Mouse (Mus musculus): ENCODE data around the gene Sept1. TPM values are rescaled to one million over a fixed set of nuclear protein-coding genes. Genes with fewer than 3 reads are reported as not detected.

Gene Sept1
- polyA plus RNA-seq (2012; rRNA removed) = 280 and 335 TPM in 2 replicates

GRCm38 (mm10) chr7:127232622-127233367 lies at the start of gene Sept1, which contains the start of gene Zfp553:
Sept1 (minus strand) TSS chr7:127233130.
Zfp553 (plus strand) TSS chr7:127233061.
- peak within 1 kb of the TSS; percentile 95 for H3K27ac ChIP-seq (ENCODE audit: insufficient read depth, low read length)
- H3K4me1 ChIP-seq (ENCODE audit: control insufficient read depth, insufficient read depth, insufficient read length) = peaks cover 7% of the 10 kb centered on the region; the same call in 1 of the 2 replicates
- H3K27me3 ChIP-seq (ENCODE audit: control insufficient read depth, insufficient read depth, low read length) = no peaks in the 10 kb centered on the region
- peaks cover 18% of the 10 kb centered on the region for H3K36me3 ChIP-seq (ENCODE audit: control insufficient read depth, insufficient read depth, low read length)
- WGBS = under 1% methylated on average over 64 of the region's 64 CpGs
- H3K4me3 ChIP-seq (ENCODE audit: extremely low read depth, insufficient read depth, insufficient read length) = peak within 1 kb of the TSS; percentile 84
- DNase-seq (ENCODE audit: low read depth in 1 of 2, low spot score in 2 of 2) = peak in 1 of 2 experiments; percentile 80
- no peak for TF ChIP-seq CTCF (IDR thresholded peaks at IDR 0.05; ENCODE audit: extremely low read depth, insufficient read depth, insufficient read length, insufficient replicate concordance)
- TF ChIP-seq POLR2A (IDR thresholded peaks at IDR 0.05; ENCODE audit: low read depth, low read length) = no peak; the same call in none of the 2 replicates

- peaks cover 11% of the 10 kb centered on the region; the same call in 1 of the 2 replicates for H3K4me1 ChIP-seq (ENCODE audit: control insufficient read depth, insufficient read depth, insufficient read length)
Observed at GRCm38 (mm10) chr7:127282190-127282589, 49.3 kb upstream of the Sept1 start.

GRCm38 (mm10) chr7:127281114-127281513 lies 48.2 kb upstream of the Sept1 start:
- TF ChIP-seq POLR2A (IDR thresholded peaks at IDR 0.05; ENCODE audit: low read depth, low read length) (no peak), CTCF (IDR thresholded peaks at IDR 0.05; ENCODE audit: extremely low read depth, insufficient read depth, insufficient read length, insufficient replicate concordance) (no peak)
- Histone ChIP-seq H3K27me3 (ENCODE audit: control insufficient read depth, insufficient read depth, low read length) (no peaks in the 10 kb centered on the region), H3K4me1 (ENCODE audit: control insufficient read depth, insufficient read depth, insufficient read length) (peaks cover 11% of the 10 kb centered on the region; the same call in 1 of the 2 replicates), H3K4me3 (ENCODE audit: extremely low read depth, insufficient read depth, insufficient read length) (no peak overlapping the region), H3K27ac (ENCODE audit: insufficient read depth, low read length) (no peak overlapping the region), H3K36me3 (ENCODE audit: control insufficient read depth, insufficient read depth, low read length) (no peaks in the 10 kb centered on the region)
- no peak for DNase-seq (ENCODE audit: low read depth in 1 of 2, low spot score in 2 of 2)
- WGBS = 28% methylated on average over 4 of the region's 4 CpGs

More at GRCm38 (mm10) chr7:127282190-127282589, 49.3 kb upstream of the Sept1 start:
- Histone ChIP-seq H3K4me3 (ENCODE audit: extremely low read depth, insufficient read depth, insufficient read length) (no peak overlapping the region), H3K27me3 (ENCODE audit: control insufficient read depth, insufficient read depth, low read length) (no peaks in the 10 kb centered on the region), H3K27ac (ENCODE audit: insufficient read depth, low read length) (no peak overlapping the region), H3K36me3 (ENCODE audit: control insufficient read depth, insufficient read depth, low read length) (no peaks in the 10 kb centered on the region)
- no peak for DNase-seq (ENCODE audit: low read depth in 1 of 2, low spot score in 2 of 2)
- 23% methylated on average over 2 of the region's 2 CpGs for WGBS
- TF ChIP-seq POLR2A (IDR thresholded peaks at IDR 0.05; ENCODE audit: low read depth, low read length) (no peak), CTCF (IDR thresholded peaks at IDR 0.05; ENCODE audit: extremely low read depth, insufficient read depth, insufficient read length, insufficient replicate concordance) (no peak)

- H3K4me3 ChIP-seq (ENCODE audit: extremely low read depth, insufficient read depth, insufficient read length) = no peak overlapping the region
- H3K27me3 ChIP-seq (ENCODE audit: control insufficient read depth, insufficient read depth, low read length) = no peaks in the 10 kb centered on the region
- no peak overlapping the region for H3K27ac ChIP-seq (ENCODE audit: insufficient read depth, low read length)
- peaks cover 8% of the 10 kb centered on the region; the same call in 1 of the 2 replicates for H3K4me1 ChIP-seq (ENCODE audit: control insufficient read depth, insufficient read depth, insufficient read length)
- no peaks in the 10 kb centered on the region for H3K36me3 ChIP-seq (ENCODE audit: control insufficient read depth, insufficient read depth, low read length)
- TF ChIP-seq CTCF (IDR thresholded peaks at IDR 0.05; ENCODE audit: extremely low read depth, insufficient read depth, insufficient read length, insufficient replicate concordance) (no peak), POLR2A (IDR thresholded peaks at IDR 0.05; ENCODE audit: low read depth, low read length) (no peak)
- WGBS = 67% methylated on average over 3 of the region's 3 CpGs
- no peak for DNase-seq (ENCODE audit: low read depth in 1 of 2, low spot score in 2 of 2)
Observed at GRCm38 (mm10) chr7:127280092-127280491, 47.2 kb upstream of the Sept1 start.

- H3K27me3 ChIP-seq (ENCODE audit: control insufficient read depth, insufficient read depth, low read length) = no peaks in the 10 kb centered on the region
- peaks cover 7% of the 10 kb centered on the region; the same call in 1 of the 2 replicates for H3K4me1 ChIP-seq (ENCODE audit: control insufficient read depth, insufficient read depth, insufficient read length)
- TF ChIP-seq CTCF (IDR thresholded peaks at IDR 0.05; ENCODE audit: extremely low read depth, insufficient read depth, insufficient read length, insufficient replicate concordance) (peak; percentile 65; the same call in 1 of the 2 replicates), POLR2A (IDR thresholded peaks at IDR 0.05; ENCODE audit: low read depth, low read length) (no peak)
- H3K36me3 ChIP-seq (ENCODE audit: control insufficient read depth, insufficient read depth, low read length) = no peaks in the 10 kb centered on the region
- DNase-seq (ENCODE audit: low read depth in 1 of 2, low spot score in 2 of 2) = peak; percentile 52 to 58
- no peak overlapping the region for H3K4me3 ChIP-seq (ENCODE audit: extremely low read depth, insufficient read depth, insufficient read length)
- 15% methylated on average over 8 of the region's 8 CpGs for WGBS
- no peak overlapping the region for H3K27ac ChIP-seq (ENCODE audit: insufficient read depth, low read length)
Observed at GRCm38 (mm10) chr7:127278311-127278710, 45.4 kb upstream of the Sept1 start.

GRCm38 (mm10) chr7:127276519-127276961 lies 43.6 kb upstream of the Sept1 start:
- H3K27me3 ChIP-seq (ENCODE audit: control insufficient read depth, insufficient read depth, low read length) = no peaks in the 10 kb centered on the region
- 87% methylated on average over 5 of the region's 5 CpGs for WGBS
- TF ChIP-seq CTCF (IDR thresholded peaks at IDR 0.05; ENCODE audit: extremely low read depth, insufficient read depth, insufficient read length, insufficient replicate concordance) = no peak
- TF ChIP-seq POLR2A (IDR thresholded peaks at IDR 0.05; ENCODE audit: low read depth, low read length) = no peak
- no peak overlapping the region for H3K4me3 ChIP-seq (ENCODE audit: extremely low read depth, insufficient read depth, insufficient read length)
- H3K4me1 ChIP-seq (ENCODE audit: control insufficient read depth, insufficient read depth, insufficient read length) = peaks cover 15% of the 10 kb centered on the region; the same call in 1 of the 2 replicates
- no peaks in the 10 kb centered on the region for H3K36me3 ChIP-seq (ENCODE audit: control insufficient read depth, insufficient read depth, low read length)
- no peak for DNase-seq (ENCODE audit: low read depth in 1 of 2, low spot score in 2 of 2)
- H3K27ac ChIP-seq (ENCODE audit: insufficient read depth, low read length) = no peak overlapping the region

All from spleen, adult 2 months (tissue).